Mouse (Mus musculus) C2C12 (cell line): ENCODE data around the gene Adam10. TPM values are rescaled to one million over a fixed set of nuclear protein-coding genes. Genes with fewer than 3 reads are reported as not detected.

Experiments
- H3K27me3 ChIP-seq: one replicate; pipeline ENCODE4 v1.6.1; 2011; ENCODE audit not compliant: control insufficient read depth, insufficient read depth, insufficient read length
- H3K36me3 ChIP-seq: one replicate; pipeline ENCODE4 v1.6.1; 2011; ENCODE audit not compliant: control insufficient read depth, insufficient read depth
- H3K4me3 ChIP-seq: one replicate; pipeline ENCODE4 v1.5.1; 2011; ENCODE audit warnings: mild to moderate bottlenecking, control low read depth; ENCODE audit not compliant: poor library complexity, insufficient read depth, severe bottlenecking
- H3K79me2 ChIP-seq: one replicate; pipeline ENCODE4 v1.6.1; 2011; ENCODE audit not compliant: control insufficient read depth, insufficient read depth
- H3K79me3 ChIP-seq: one replicate; pipeline ENCODE4 v1.6.1; 2011; ENCODE audit warnings: low read depth, control low read depth
- H3ac ChIP-seq: one replicate; pipeline ENCODE3; 2011; ENCODE audit warnings: low read depth; ENCODE audit not compliant: control insufficient read depth, insufficient read length
- CEBPB ChIP-seq: IDR thresholded peaks from one replicate; pipeline ENCODE4 v1.6.1; 2011; ENCODE audit warnings: low read depth, mild to moderate bottlenecking, control low read depth, moderate library complexity
- CTCF ChIP-seq: IDR thresholded peaks from one replicate; pipeline ENCODE4 v1.5.1; 2011; ENCODE audit not compliant: control insufficient read depth, insufficient read depth, insufficient read length
- FOSL1 ChIP-seq: IDR thresholded peaks from one replicate; pipeline ENCODE4 v1.8.0; 2011; ENCODE audit warnings: mild to moderate bottlenecking, low read length; ENCODE audit not compliant: poor library complexity, insufficient read depth, severe bottlenecking
- MAX ChIP-seq: IDR thresholded peaks from one replicate; pipeline ENCODE4 v1.6.1; 2011; ENCODE audit warnings: mild to moderate bottlenecking, control low read depth
- MYOD1 ChIP-seq: IDR thresholded peaks from one replicate; pipeline ENCODE4 v1.6.1; 2011; ENCODE audit warnings: low read depth; ENCODE audit not compliant: control insufficient read depth, insufficient read length
- MYOG ChIP-seq: IDR thresholded peaks from one replicate; pipeline ENCODE4 v1.6.1; 2011; ENCODE audit not compliant: control insufficient read depth, insufficient read length; ENCODE audit errors: extremely low read depth
- USF1 ChIP-seq: IDR thresholded peaks from one replicate; pipeline ENCODE4 v1.6.1; 2011; ENCODE audit warnings: low read depth, mild to moderate bottlenecking, control low read depth, moderate library complexity
- microRNA-seq: library from miRNA; unstranded; fragments of <30 nt; microRNA quantifications from one replicate; pipeline ENCODE4, GENCODE M21; 2019; ENCODE audit warnings: borderline microRNAs expressed
- polyA plus RNA-seq: library from polyadenylated mRNA; unstranded; fragments of >200 nt; fragmentation: generic; extraction: Trizol; gene quantifications from one replicate; pipeline ENCODE4 v1.2.1, GENCODE M21; 2012; ENCODE audit warnings: missing spikeins

The Adam10 gene
- polyA plus RNA-seq, 1 experiment, result 20.6 TPM

GRCm38 (mm10) chr9:70817396-70817795 is 138.6 kb downstream of the Adam10 start:
- Histone ChIP-seq H3ac (no peak overlapping the region), H3K36me3 (no peaks in the 10 kb centered on the region), H3K27me3 (no peaks in the 10 kb centered on the region), H3K79me3 (no peaks in the 10 kb centered on the region), H3K4me3 (no peak overlapping the region), H3K79me2 (no peaks in the 10 kb centered on the region)
- TF ChIP-seq MYOG (no peak), MAX (no peak), MYOD1 (no peak), CEBPB (no peak), FOSL1 (no peak), USF1 (no peak), CTCF (no peak)

DNA sequence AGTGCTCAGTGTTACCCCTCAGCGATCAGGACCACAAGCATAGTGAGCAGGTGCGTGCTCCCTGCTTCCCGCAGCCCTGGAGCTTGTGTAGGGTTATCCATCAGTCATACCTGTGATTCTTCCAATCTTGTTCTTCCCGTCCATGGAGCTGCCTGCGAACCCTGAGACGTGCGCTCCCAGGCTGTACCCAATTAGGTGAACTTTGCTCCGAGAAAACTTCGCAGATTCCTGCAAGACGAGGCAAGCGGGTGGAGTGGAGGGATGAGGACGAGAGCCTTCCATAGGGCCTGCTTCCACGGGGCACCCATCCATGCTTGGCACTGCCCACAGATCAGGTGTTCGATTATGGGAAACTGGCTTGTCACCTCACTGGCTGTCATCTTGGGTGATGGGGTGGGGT is 139.9 kb downstream of the Adam10 start:
- no peak for TF ChIP-seq CTCF
- TF ChIP-seq MYOD1, result no peak
- TF ChIP-seq MYOG, result no peak
- no peak for TF ChIP-seq FOSL1
- no peak for TF ChIP-seq USF1
- H3K27me3 ChIP-seq, result no peaks in the 10 kb centered on the region
- H3K79me2 ChIP-seq, result no peaks in the 10 kb centered on the region
- H3K79me3 ChIP-seq, result no peaks in the 10 kb centered on the region
- no peaks in the 10 kb centered on the region for H3K36me3 ChIP-seq
- H3ac ChIP-seq, result no peak overlapping the region
- no peak overlapping the region for H3K4me3 ChIP-seq

- H3K36me3 ChIP-seq, result no peaks in the 10 kb centered on the region
- TF ChIP-seq CEBPB, result no peak
- no peak for TF ChIP-seq FOSL1
- TF ChIP-seq MYOD1, result no peak
- no peak for TF ChIP-seq MYOG
- no peak for TF ChIP-seq USF1
- TF ChIP-seq CTCF, result no peak
- TF ChIP-seq MAX, result no peak
- H3K79me2 ChIP-seq, result no peaks in the 10 kb centered on the region
- H3K27me3 ChIP-seq, result no peaks in the 10 kb centered on the region
- no peak overlapping the region for H3ac ChIP-seq
- no peaks in the 10 kb centered on the region for H3K79me3 ChIP-seq
- no peak overlapping the region for H3K4me3 ChIP-seq
Measured at GRCm38 (mm10) chr9:70824103-70824502, 145.3 kb downstream of the Adam10 start.

GRCm38 (mm10) chr9:70827911-70828310 is 149.1 kb downstream of the Adam10 start:
- Histone ChIP-seq H3K4me3 (no peak overlapping the region), H3K79me2 (no peaks in the 10 kb centered on the region), H3ac (no peak overlapping the region), H3K27me3 (no peaks in the 10 kb centered on the region), H3K36me3 (no peaks in the 10 kb centered on the region), H3K79me3 (no peaks in the 10 kb centered on the region)
- TF ChIP-seq CTCF, result no peak
- no peak for TF ChIP-seq MAX
- no peak for TF ChIP-seq FOSL1
- TF ChIP-seq MYOG, result no peak
- TF ChIP-seq USF1, result no peak
- TF ChIP-seq MYOD1, result no peak
- no peak for TF ChIP-seq CEBPB

Small RNA genes within 50 kb of the gene (microRNA-seq; reads per million reads assigned to microRNA genes)
- not detected for gene Gm25149

Other genes with a start within 250 kb of the Adam10 start
- 10.4 TPM for gene Rnf111, start 175.3 kb upstream of the Adam10 start, polyA plus RNA-seq
- gene Sltm, start 136.2 kb upstream of the Adam10 start, polyA plus RNA-seq, result 11.3 TPM
- gene Gm10642, start 22.7 kb upstream of the Adam10 start, polyA plus RNA-seq, result 0.02 TPM
- 1.3 TPM for gene Mindy2, start 21.8 kb upstream of the Adam10 start, polyA plus RNA-seq